Mouse (Mus musculus): ENCODE measurements at regions not wholly inside any gene's neighbourhood (a gene's known extent, or its start where the extent isn't known, plus 50 kb on each side); places are given as distances from the start of the nearest gene placed in this dataset.

GRCm38 (mm10) chr16:82335670-82336069 lies 492.5 kb upstream of the Gm21833 start:
- DNase-seq (ENCODE audit: low spot score), result no peak
- no peak for ATAC-seq (ENCODE audit: low FRiP score)
- Histone ChIP-seq H3K27me3 (ENCODE audit: control insufficient read depth, insufficient read depth, low read length) (no peaks in the 10 kb centered on the region), H3K4me2 (replicated peaks; ENCODE audit: low read depth, low read length) (no peak overlapping the region), H3K36me3 (ENCODE audit: control insufficient read depth, insufficient read depth, low read length) (no peaks in the 10 kb centered on the region), H3K9me3 (ENCODE audit: control insufficient read depth, low read length) (no peaks in the 10 kb centered on the region), H3K27ac (ENCODE audit: low read depth, low read length) (no peak overlapping the region), H3K4me1 (replicated peaks; ENCODE audit: control insufficient read depth, insufficient read depth, low read length) (no peaks in the 10 kb centered on the region), H3K9ac (ENCODE audit: low read depth, low read length) (no peak overlapping the region), H3K4me3 (ENCODE audit: low read depth, low read length) (no peak overlapping the region)
- 78% methylated on average over 2 of the region's 2 CpGs for WGBS

GRCm38 (mm10) chr16:82360070-82360469 lies 468.1 kb upstream of the Gm21833 start:
- Histone ChIP-seq H3K4me2 (replicated peaks; ENCODE audit: low read depth, low read length) (no peak overlapping the region), H3K9ac (ENCODE audit: low read depth, low read length) (no peak overlapping the region), H3K36me3 (ENCODE audit: control insufficient read depth, insufficient read depth, low read length) (no peaks in the 10 kb centered on the region), H3K4me3 (ENCODE audit: low read depth, low read length) (no peak overlapping the region), H3K27me3 (ENCODE audit: control insufficient read depth, insufficient read depth, low read length) (no peaks in the 10 kb centered on the region), H3K27ac (ENCODE audit: low read depth, low read length) (no peak overlapping the region), H3K4me1 (replicated peaks; ENCODE audit: control insufficient read depth, insufficient read depth, low read length) (no peaks in the 10 kb centered on the region), H3K9me3 (ENCODE audit: control insufficient read depth, low read length) (no peaks in the 10 kb centered on the region)
- WGBS, result 69% methylated on average over 4 of the region's 4 CpGs
- DNase-seq (ENCODE audit: low spot score) (no peak), ATAC-seq (ENCODE audit: low FRiP score) (peak; percentile 53; the same call in 1 of the 2 replicates)

All from hindbrain, embryonic 11.5 days (tissue).